Mouse (Mus musculus) testis, postnatal 10 days (tissue): Measurements from ENCODE around the gene AC129217.1.
"Not testable (repeated sequence)": the region's sequence is repeated elsewhere in the genome, so short reads cannot be mapped to it uniquely, and the experiment has no call there.

Experiments
- DNase-seq: peaks from one replicate; pipeline ENCODE4 v3.0.0; 2021; ENCODE audit warnings: low spot score

AC129217.1 gene

GRCm38 (mm10) chr19:8830664-8831063 is 1.1 kb downstream of the AC129217.1 start:
- no peak for DNase-seq

- no peak for DNase-seq
Measured at GRCm38 (mm10) chr19:8831262-8831661, 1.7 kb downstream of the AC129217.1 start.

- DNase-seq: no peak
Measured at GRCm38 (mm10) chr19:8832971-8833370, 3.4 kb downstream of the AC129217.1 start.

- not testable (repeated sequence) for DNase-seq
Measured at GRCm38 (mm10) chr19:8836327-8836726, 6.8 kb downstream of the AC129217.1 start.

- DNase-seq: peak; percentile 88
Measured at GRCm38 (mm10) chr19:8837251-8837791, 7.7 kb downstream of the AC129217.1 start, which contains the start of gene Bscl2. TSS of gene Bscl2 (plus strand) at chr19:8837467.

- DNase-seq: peak; percentile 77
Measured at GRCm38 (mm10) chr19:8838041-8838730, 8.6 kb downstream of the AC129217.1 start.

- DNase-seq: no peak
Measured at GRCm38 (mm10) chr19:8839103-8839907, 9.7 kb downstream of the AC129217.1 start, which contains the start of gene Gng3. TSS of gene Gng3 (minus strand) at chr19:8839194.

GRCm38 (mm10) chr19:8839908-8840791 is 10.6 kb downstream of the AC129217.1 start:
- DNase-seq: peak; percentile 78

GRCm38 (mm10) chr19:8841012-8841411 is 11.4 kb downstream of the AC129217.1 start:
- no peak for DNase-seq

GRCm38 (mm10) chr19:8842961-8843360 is 13.4 kb downstream of the AC129217.1 start:
- DNase-seq: no peak

GRCm38 (mm10) chr19:8844371-8845129 is 15.0 kb downstream of the AC129217.1 start:
- peak; percentile 93 for DNase-seq

- DNase-seq: no peak
Measured at GRCm38 (mm10) chr19:8848356-8848755, 18.8 kb downstream of the AC129217.1 start.

GRCm38 (mm10) chr19:8850402-8850901 is 20.9 kb downstream of the AC129217.1 start, which contains the start of gene Lrrn4cl:
TSS of gene Lrrn4cl (plus strand) at chr19:8850768.
- no peak for DNase-seq

GRCm38 (mm10) chr19:8851639-8852038 is 22.1 kb downstream of the AC129217.1 start:
- no peak for DNase-seq

- no peak for DNase-seq
Measured at GRCm38 (mm10) chr19:8852236-8852928, 22.8 kb downstream of the AC129217.1 start.

GRCm38 (mm10) chr19:8853117-8853516 is 23.5 kb downstream of the AC129217.1 start:
- no peak for DNase-seq

GRCm38 (mm10) chr19:8857689-8858088 is 28.1 kb downstream of the AC129217.1 start:
- peak; percentile 80 for DNase-seq

GRCm38 (mm10) chr19:8859018-8859417 is 29.4 kb downstream of the AC129217.1 start:
- DNase-seq: no peak

GRCm38 (mm10) chr19:8864265-8864664 is 34.7 kb downstream of the AC129217.1 start:
- DNase-seq: no peak

- DNase-seq: not testable (repeated sequence)
Measured at GRCm38 (mm10) chr19:8870381-8870780, 40.8 kb downstream of the AC129217.1 start.
